Mouse (Mus musculus): ENCODE data around the gene Mitf.

- TF ChIP-seq POLR2A (IDR thresholded peaks at IDR 0.05; ENCODE audit: insufficient read depth, low read depth, low read length) (no peak), CTCF (IDR thresholded peaks at IDR 0.05; ENCODE audit: insufficient read depth, low read depth, low read length) (no peak)
These were observed 90.3 kb downstream of the Mitf start for GRCm38 (mm10) chr6:97897191-97897590.
